Mouse (Mus musculus) Patski (cell line): ENCODE measurements around the gene Krtap4-2. TPM values are rescaled to one million over a fixed set of nuclear protein-coding genes. Genes with fewer than 3 reads are reported as not detected.

Experiments
- ATAC-seq: fragments of 100-300 bp; one replicate; pipeline ENCODE4 v1.8.0; 2021
- CTCF ChIA-PET: fragments of 350-600 bp; sonication (Branson Sonifier 250); formaldehyde crosslinking; loops from one replicate; lab custom pipeline; 2022; ENCODE audit warnings: inconsistent platforms; lab: Charles Lee
- POLR2A ChIA-PET: fragments of 350-600 bp; sonication (Branson Sonifier 250); formaldehyde crosslinking; loops from one replicate; lab custom pipeline; 2022; ENCODE audit warnings: antibody characterized with exemption, inconsistent platforms; lab: Charles Lee
- DNase-seq: peaks from one replicate; pipeline ENCODE4 v3.0.0-alpha.2; 2011; ENCODE audit warnings: low read depth, low spot score
- H3K27me3 ChIP-seq: fragments of 371-371 bp; one replicate; pipeline ENCODE4 v1.5.1; 2021
- CTCF ChIP-seq: fragments of 100-300 bp; IDR thresholded peaks from one replicate; pipeline ENCODE4 v1.5.1; 2021
- in situ Hi-C: fragments of 300-500 bp; cut with MboI; formaldehyde crosslinking; loops from 3 replicates; pipeline ENCODE4 v1.11.1; 2018; ENCODE audit warnings: low pct_unique_long_range_greater_than_20kb, mixed read lengths
- polyA plus RNA-seq: library from polyadenylated mRNA; unstranded; gene quantifications from one replicate; pipeline ENCODE4 v1.2.3, GENCODE M21; 2021

The Krtap4-2 gene
- polyA plus RNA-seq, 1 experiment from 2014 or later = not detected

- no peak for DNase-seq
- TF ChIP-seq CTCF = no peak
- in situ Hi-C loops = no loop called here
- ChIA-PET POLR2A (no interaction called here), CTCF (no interaction called here)
- no peak for ATAC-seq
- no peaks in the 10 kb centered on the region for H3K27me3 ChIP-seq
Measured at GRCm38 (mm10) chr11:99590981-99591380, 43.9 kb downstream of the Krtap4-2 start, which contains the start of gene Krtap1-3. TSS of gene Krtap1-3 (minus strand) at chr11:99591339.

DNA sequence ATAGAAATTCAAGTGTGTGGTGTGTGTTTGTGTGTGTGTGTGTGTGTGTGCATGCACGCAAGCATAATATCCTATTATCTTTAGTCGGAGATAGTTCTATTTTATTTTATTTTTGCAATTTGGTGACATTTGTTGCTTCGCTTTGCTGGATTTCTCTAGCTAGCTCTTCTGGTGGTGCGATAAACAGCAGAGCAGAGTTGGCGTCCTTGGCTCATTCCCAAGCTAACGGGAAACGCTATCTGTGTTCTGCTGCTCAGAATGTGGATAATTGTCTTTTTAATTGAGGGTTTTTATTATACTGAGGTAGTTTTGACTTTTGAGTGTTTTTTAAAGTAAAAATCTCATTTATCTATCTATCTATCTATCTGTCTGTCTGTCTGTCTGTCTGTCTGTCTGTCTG is 49.8 kb downstream of the Krtap4-2 start:
- ATAC-seq = no peak
- TF ChIP-seq CTCF = no peak
- in situ Hi-C loops = loop anchor here (10.0 kb wide), 1 partner anchor 180 kb away; no protein-coding TSS in a partner anchor
- no peaks in the 10 kb centered on the region for H3K27me3 ChIP-seq
- DNase-seq = no peak
- ChIA-PET POLR2A (no interaction called here), CTCF (no interaction called here)

Other genes with a start within 250 kb of the Krtap4-2 start
- 7.2 TPM for gene Krt10, start 245.7 kb downstream of the Krtap4-2 start, polyA plus RNA-seq
- not detected for gene Krt12, start 212.8 kb downstream of the Krtap4-2 start, polyA plus RNA-seq
- gene Krt20, start 196.9 kb downstream of the Krtap4-2 start, polyA plus RNA-seq = not detected
- 0.09 TPM for gene Krt23, start 141.9 kb downstream of the Krtap4-2 start, polyA plus RNA-seq
- gene Krt39, start 113.7 kb downstream of the Krtap4-2 start, polyA plus RNA-seq = 0.08 TPM
- not detected for gene Krt40, start 91.9 kb downstream of the Krtap4-2 start, polyA plus RNA-seq
- not detected for gene Krtap3-3, start 84.2 kb downstream of the Krtap4-2 start, polyA plus RNA-seq
- gene Krtap3-2, start 78.2 kb downstream of the Krtap4-2 start, polyA plus RNA-seq = not detected
- not detected for gene Gm11939, start 75.6 kb downstream of the Krtap4-2 start, polyA plus RNA-seq
- not detected for gene Krtap3-1, start 68.5 kb downstream of the Krtap4-2 start, polyA plus RNA-seq
- gene Krtap1-5, start 54.1 kb downstream of the Krtap4-2 start, polyA plus RNA-seq = not detected
- not detected for gene Krtap1-4, start 51.4 kb downstream of the Krtap4-2 start, polyA plus RNA-seq
- not detected for gene Krtap1-3, start 43.7 kb downstream of the Krtap4-2 start, polyA plus RNA-seq
- gene Krtap9-3, start 37.0 kb downstream of the Krtap4-2 start, polyA plus RNA-seq = not detected
- gene Gm11938, start 31.8 kb downstream of the Krtap4-2 start, polyA plus RNA-seq = not detected
- gene Gm11937, start 24.9 kb downstream of the Krtap4-2 start, polyA plus RNA-seq = not detected
- gene Krtap2-4, start 20.2 kb downstream of the Krtap4-2 start, polyA plus RNA-seq = not detected
- not detected for gene Gm11562, start 14.6 kb downstream of the Krtap4-2 start, polyA plus RNA-seq
- gene Krtap4-1, start 6.8 kb downstream of the Krtap4-2 start, polyA plus RNA-seq = not detected
- not detected for gene Krtap4-7, start 9.0 kb upstream of the Krtap4-2 start, polyA plus RNA-seq
- gene Gm11555, start 15.2 kb upstream of the Krtap4-2 start, polyA plus RNA-seq = not detected
- gene Gm11563, start 23.9 kb upstream of the Krtap4-2 start, polyA plus RNA-seq = not detected
- not detected for gene Krtap4-6, start 30.9 kb upstream of the Krtap4-2 start, polyA plus RNA-seq
- not detected for gene Gm14190, start 55.7 kb upstream of the Krtap4-2 start, polyA plus RNA-seq
- gene Gm14180, start 99.2 kb upstream of the Krtap4-2 start, polyA plus RNA-seq = not detected
- not detected for gene Gm11595, start 137.8 kb upstream of the Krtap4-2 start, polyA plus RNA-seq
- gene Krtap4-8, start 145.6 kb upstream of the Krtap4-2 start, polyA plus RNA-seq = 0.06 TPM
- gene Krtap4-9, start 150.1 kb upstream of the Krtap4-2 start, polyA plus RNA-seq = not detected
- not detected for gene Gm11596, start 158.4 kb upstream of the Krtap4-2 start, polyA plus RNA-seq
- gene Gm11569, start 163.8 kb upstream of the Krtap4-2 start, polyA plus RNA-seq = not detected
- gene Gm11554, start 169.4 kb upstream of the Krtap4-2 start, polyA plus RNA-seq = not detected
- not detected for gene Krtap4-13, start 174.8 kb upstream of the Krtap4-2 start, polyA plus RNA-seq
- not detected for gene Gm11564, start 180.6 kb upstream of the Krtap4-2 start, polyA plus RNA-seq
- not detected for gene 2300003K06Rik, start 203.0 kb upstream of the Krtap4-2 start, polyA plus RNA-seq
- gene Krtap4-16, start 216.5 kb upstream of the Krtap4-2 start, polyA plus RNA-seq = not detected
- gene Gm11568, start 222.8 kb upstream of the Krtap4-2 start, polyA plus RNA-seq = not detected
- not detected for gene Gm11559, start 229.4 kb upstream of the Krtap4-2 start, polyA plus RNA-seq
- gene Krtap9-1, start 238.3 kb upstream of the Krtap4-2 start, polyA plus RNA-seq = not detected
- gene Gm11567, start 244.1 kb upstream of the Krtap4-2 start, polyA plus RNA-seq = not detected